In the genomic region with DNA sequence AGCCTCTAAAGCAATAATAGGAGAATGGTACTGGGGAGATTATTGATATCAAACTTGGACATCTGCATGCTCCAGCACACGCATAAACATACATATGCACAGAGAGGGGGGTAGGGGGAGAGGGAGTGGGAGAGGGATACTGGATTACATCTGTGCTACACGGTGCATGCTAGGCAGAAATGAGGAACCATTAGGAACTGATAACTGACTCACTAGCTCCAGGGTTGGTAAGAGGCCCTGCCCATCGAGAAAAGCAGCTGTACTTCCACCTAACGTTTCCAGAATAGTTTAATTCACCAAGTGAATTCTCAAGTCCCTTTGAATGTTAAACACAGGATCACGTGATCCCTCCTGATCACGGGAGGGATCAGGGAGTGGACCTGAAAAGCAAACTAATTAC, we compare ENCODE assay signal across 16 mouse cellular contexts.
"Had no signal": no experiment of that assay in that cellular context is flagged by ENCODE, and none has a peak within 500 bp of the region (broad histone marks: within the 10 kb centered on the region; RNA-seq: fewer than 3 reads in every experiment).

No protein-coding gene starts in this region.

- H3K9me3 ChIP-seq: neural tube, embryonic 13.5 days; neural tube, embryonic 15.5 days; stomach, embryonic 15.5 days had no signal

- DNase-seq: retina, postnatal 1 day; right cerebral cortex, adult 18-20 months; right cerebral cortex, postnatal 14 days; right cerebral cortex, postnatal 25 days; right cerebral cortex, postnatal 4 days; spleen, adult 18-20 months; thymus, adult 18-20 months; thymus, adult 2 months; thymus, postnatal 14 days; thymus, postnatal 25 days; thymus, postnatal 36 days; thymus, postnatal 4 days had no signal

- H3K4me1 ChIP-seq: neural tube, embryonic 13.5 days; neural tube, embryonic 15.5 days; stomach, embryonic 15.5 days had no signal

- H3K4me2 ChIP-seq: neural tube, embryonic 13.5 days; neural tube, embryonic 15.5 days; stomach, embryonic 15.5 days had no signal

- H3K36me3 ChIP-seq: neural tube, embryonic 13.5 days; neural tube, embryonic 15.5 days; stomach, embryonic 15.5 days had no signal

- H3K9ac ChIP-seq: neural tube, embryonic 13.5 days; neural tube, embryonic 15.5 days; stomach, embryonic 15.5 days had no signal

- H3K4me3 ChIP-seq: neural tube, embryonic 13.5 days; neural tube, embryonic 15.5 days; stomach, embryonic 15.5 days had no signal

- H3K27me3 ChIP-seq: neural tube, embryonic 13.5 days; neural tube, embryonic 15.5 days; stomach, embryonic 15.5 days had no signal

- H3K27ac ChIP-seq: neural tube, embryonic 13.5 days; neural tube, embryonic 15.5 days; stomach, embryonic 15.5 days; stomach, postnatal 0 days had no signal
